Mouse (Mus musculus): ENCODE results near the gene Prlh. TPM values are rescaled to one million over a fixed set of nuclear protein-coding genes. Genes with fewer than 3 reads are reported as not detected.

Prlh gene
- not detected for polyA plus RNA-seq (2015; fragmentation: Illumina TruSeq; extraction: RNeasy Lipid Tissue Mini Kit (QIAGEN cat#74804); ENCODE audit: insufficient read depth, low read depth, low replicate concordance)

GRCm38 (mm10) chr1:90952808-90953207 lies at the start of gene Prlh:
Prlh (plus strand) TSS chr1:90953108.

GRCm38 (mm10) chr1:90914948-90915569 lies 37.8 kb upstream of the Prlh start, which contains the start of gene Mlph:
Mlph (plus strand) TSS chr1:90915085.

DNA sequence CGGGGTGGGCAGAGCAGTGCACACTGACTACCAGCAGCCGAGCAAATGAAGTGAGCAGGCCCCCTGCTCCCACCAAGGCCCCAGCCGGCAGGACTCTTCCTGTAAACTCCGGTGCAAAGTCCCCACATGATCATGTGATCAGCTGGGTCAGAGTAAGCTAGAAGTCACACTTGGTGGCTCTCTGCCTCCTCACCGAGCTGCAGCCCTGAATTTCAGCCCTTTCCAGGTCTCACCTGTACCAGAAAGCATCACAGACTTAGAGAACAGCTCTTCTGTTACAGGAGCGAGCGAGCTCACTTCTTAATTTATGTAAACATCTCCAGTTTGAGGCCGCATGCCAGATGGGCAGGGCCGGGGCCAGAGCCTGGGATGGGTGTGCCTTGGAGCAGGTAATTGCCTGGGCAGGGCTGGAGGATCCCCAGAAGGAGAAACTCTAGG lies 16.5 kb downstream of the Prlh start, which contains the start of gene Rab17:
Gene Rab17 (minus strand): TSS at position 315 of the 438 bp plus-strand sequence.

DNA sequence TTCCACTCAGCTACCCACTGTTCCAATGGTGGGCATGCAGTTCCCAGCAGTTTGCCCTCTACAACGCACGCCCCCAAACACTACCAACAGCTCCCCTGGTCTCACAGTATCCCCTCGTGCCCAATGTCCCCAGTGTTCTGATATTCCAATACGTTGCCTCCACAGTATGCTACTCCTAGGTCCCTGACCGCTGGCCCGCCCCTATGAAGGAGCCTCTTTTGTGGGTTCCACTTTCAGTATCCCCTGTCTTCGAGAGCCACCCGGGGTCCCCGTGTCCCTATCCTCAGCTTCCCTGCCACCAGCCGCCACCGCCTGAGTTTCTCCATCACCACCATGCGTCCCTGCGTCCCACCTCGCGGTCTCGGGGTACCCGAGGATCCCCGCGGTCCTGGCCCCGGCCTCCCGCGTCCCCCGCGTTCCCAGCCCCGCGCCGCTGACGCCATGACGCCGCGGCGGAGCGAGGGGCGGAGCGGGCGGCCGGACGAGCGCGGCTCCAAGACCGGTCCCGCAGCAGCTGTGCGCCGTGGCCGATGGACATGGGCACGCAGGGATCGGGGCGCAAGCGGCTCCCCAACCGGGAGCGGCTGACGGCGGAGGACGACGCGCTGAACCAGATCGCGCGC lies 45.5 kb downstream of the Prlh start, which contains the start of gene Lrrfip1:
Gene Lrrfip1 (plus strand): TSS at position 470 of the 623 bp plus-strand sequence.

Other genes starting within 250 kb of the Prlh start
- gene Col6a3, start 109.1 kb upstream of the Prlh start, polyA plus RNA-seq (2015; fragmentation: Illumina TruSeq; extraction: RNeasy Lipid Tissue Mini Kit (QIAGEN cat#74804); ENCODE audit: insufficient read depth, low read depth, low replicate concordance), result 22.5 TPM
- gene Mlph, start 38.0 kb upstream of the Prlh start, polyA plus RNA-seq (2015; fragmentation: Illumina TruSeq; extraction: RNeasy Lipid Tissue Mini Kit (QIAGEN cat#74804); ENCODE audit: insufficient read depth, low read depth, low replicate concordance), result 1.5 TPM
- 0.59 TPM for gene Rab17, start 16.6 kb downstream of the Prlh start, polyA plus RNA-seq (2015; fragmentation: Illumina TruSeq; extraction: RNeasy Lipid Tissue Mini Kit (QIAGEN cat#74804); ENCODE audit: insufficient read depth, low read depth, low replicate concordance)
- gene Lrrfip1, start 45.6 kb downstream of the Prlh start, polyA plus RNA-seq (2015; fragmentation: Illumina TruSeq; extraction: RNeasy Lipid Tissue Mini Kit (QIAGEN cat#74804); ENCODE audit: insufficient read depth, low read depth, low replicate concordance), result 12.4 TPM
- gene Rbm44, start 192.0 kb downstream of the Prlh start, polyA plus RNA-seq (2015; fragmentation: Illumina TruSeq; extraction: RNeasy Lipid Tissue Mini Kit (QIAGEN cat#74804); ENCODE audit: insufficient read depth, low read depth, low replicate concordance), result not detected
- 9.2 TPM for gene Ramp1, start 226.7 kb downstream of the Prlh start, polyA plus RNA-seq (2015; fragmentation: Illumina TruSeq; extraction: RNeasy Lipid Tissue Mini Kit (QIAGEN cat#74804); ENCODE audit: insufficient read depth, low read depth, low replicate concordance)

Data from pancreas, adult 10 weeks (tissue).